ENCODE assay signal across 8 mouse cellular contexts in the genomic region with DNA sequence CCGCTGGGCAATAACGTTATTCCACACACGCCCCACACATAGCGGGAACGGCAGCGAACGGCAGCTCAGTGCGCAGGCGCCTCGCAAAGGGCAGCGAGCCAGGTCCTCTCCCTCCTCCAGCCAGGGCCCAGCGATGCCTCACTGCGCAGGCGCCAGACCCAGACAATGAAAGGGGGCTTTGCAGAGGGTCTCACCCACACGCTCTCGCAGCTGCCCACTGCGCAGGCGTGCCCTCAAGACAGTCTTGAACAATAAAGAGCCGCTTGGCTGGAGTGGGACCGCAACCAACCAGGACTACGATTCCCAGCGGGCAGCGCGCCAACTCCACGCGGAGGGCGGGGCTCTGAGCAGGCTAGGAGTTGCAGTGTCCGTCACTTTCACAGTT. TPM values are rescaled to one million over a fixed set of nuclear protein-coding genes. Genes with fewer than 3 reads are reported as not detected.
DNase-seq lines count a peak whose midpoint lies in the region; ATAC-seq and TF ChIP-seq lines count a peak whose summit lies in the region.

A gene (minus strand): TSS at position 32 of the 385 bp plus-strand sequence.

- peaks cover 31% of the 10 kb centered on the region for H3K4me1 ChIP-seq in bone marrow macrophage, adult 2 months (ENCODE audit: control insufficient read depth, insufficient read depth, low read length)
- H3K4me1 ChIP-seq in embryonic facial prominence, embryonic 15.5 days: peaks cover 17% of the 10 kb centered on the region
- H3K4me1 ChIP-seq in limb, embryonic 13.5 days: peaks cover 28% of the 10 kb centered on the region
- H3K4me1 ChIP-seq in midbrain, embryonic 15.5 days: peaks cover 37% of the 10 kb centered on the region
- H3K4me1 ChIP-seq in spleen, adult 2 months (ENCODE audit: control insufficient read depth, insufficient read depth, insufficient read length): peaks cover 12% of the 10 kb centered on the region

- peak within 1 kb of the TSS; percentile 54 for H3K4me2 ChIP-seq in embryonic facial prominence, embryonic 15.5 days (replicated peaks)
- H3K4me2 ChIP-seq in limb, embryonic 13.5 days (replicated peaks): peak within 1 kb of the TSS; percentile 78
- H3K4me2 ChIP-seq in midbrain, embryonic 15.5 days: peak within 1 kb of the TSS; percentile 62

- 0% methylated on average over 28 of the region's 28 CpGs for WGBS in embryonic facial prominence, embryonic 15.5 days
- whole genome bisulfite sequencing in limb, embryonic 13.5 days: 0% methylated on average over 28 of the region's 28 CpGs
- WGBS in midbrain, embryonic 15.5 days: under 1% methylated on average over 28 of the region's 28 CpGs
- under 1% methylated on average over 28 of the region's 28 CpGs for WGBS in spleen, adult 2 months

- DNase-seq in B cell, adult 2 months: peak; percentile 93
- DNase-seq in heart, adult 9 months (ENCODE audit: low spot score in 2 of 2): peak; percentile 94 to 96
- peak; percentile 96 for DNase-seq in kidney, adult 9 months
- DNase-seq in spleen, adult 2 months (ENCODE audit: low read depth in 1 of 2, low spot score in 2 of 2): peak; percentile 70 to 86

- H3K36me3 ChIP-seq in embryonic facial prominence, embryonic 15.5 days: no peaks in the 10 kb centered on the region
- H3K36me3 ChIP-seq in limb, embryonic 13.5 days: no peaks in the 10 kb centered on the region
- no peaks in the 10 kb centered on the region for H3K36me3 ChIP-seq in midbrain, embryonic 15.5 days (replicated peaks)
- H3K36me3 ChIP-seq in spleen, adult 2 months (ENCODE audit: control insufficient read depth, insufficient read depth, low read length): no peaks in the 10 kb centered on the region

- no peak for TF ChIP-seq CTCF in bone marrow macrophage, adult 2 months (IDR thresholded peaks at IDR 0.05; ENCODE audit: low read depth, low read length)
- no peak for TF ChIP-seq CTCF in spleen, adult 2 months (IDR thresholded peaks at IDR 0.05; ENCODE audit: extremely low read depth, insufficient read depth, insufficient read length, insufficient replicate concordance)

- H3K27ac ChIP-seq in bone marrow macrophage, adult 2 months (ENCODE audit: insufficient read depth, low read depth, low read length): peak within 1 kb of the TSS; percentile 93
- H3K27ac ChIP-seq in embryonic facial prominence, embryonic 15.5 days (replicated peaks): peak within 1 kb of the TSS; percentile 98
- H3K27ac ChIP-seq in limb, embryonic 13.5 days: peak within 1 kb of the TSS; percentile 98
- H3K27ac ChIP-seq in midbrain, embryonic 15.5 days: peak within 1 kb of the TSS; percentile 100
- H3K27ac ChIP-seq in spleen, adult 2 months (ENCODE audit: insufficient read depth, low read length): peak within 1 kb of the TSS; percentile 83

- peak within 1 kb of the TSS; percentile 78 for H3K9ac ChIP-seq in embryonic facial prominence, embryonic 15.5 days
- peak within 1 kb of the TSS; percentile 94 for H3K9ac ChIP-seq in limb, embryonic 13.5 days
- H3K9ac ChIP-seq in midbrain, embryonic 15.5 days: peak within 1 kb of the TSS; percentile 94

- peak; percentile 95 for ATAC-seq in embryonic facial prominence, embryonic 15.5 days (ENCODE audit: insufficient number of reproducible peaks, low FRiP score, low TSS enrichment, low read depth)
- peak; percentile 95 for ATAC-seq in limb, embryonic 13.5 days (ENCODE audit: low FRiP score, low read depth)
- peak; percentile 96 for ATAC-seq in midbrain, embryonic 15.5 days (replicated peaks)

- peak within 1 kb of the TSS; percentile 74 for H3K4me3 ChIP-seq in bone marrow macrophage, adult 2 months (ENCODE audit: insufficient read depth, low read length)
- peak within 1 kb of the TSS; percentile 90 for H3K4me3 ChIP-seq in embryonic facial prominence, embryonic 15.5 days (replicated peaks)
- peak within 1 kb of the TSS; percentile 93 for H3K4me3 ChIP-seq in limb, embryonic 13.5 days
- peak within 1 kb of the TSS; percentile 83 for H3K4me3 ChIP-seq in midbrain, embryonic 15.5 days
- H3K4me3 ChIP-seq in spleen, adult 2 months (ENCODE audit: extremely low read depth, insufficient read depth, insufficient read length): peak within 1 kb of the TSS; percentile 70

- no peak for TF ChIP-seq POLR2A in bone marrow macrophage, adult 2 months (IDR thresholded peaks at IDR 0.05; ENCODE audit: borderline replicate concordance, low read depth, low read length)
- TF ChIP-seq POLR2A in spleen, adult 2 months (IDR thresholded peaks at IDR 0.05; ENCODE audit: low read depth, low read length): peak; percentile 23; the same call in 1 of the 2 replicates

- H3K27me3 ChIP-seq in embryonic facial prominence, embryonic 15.5 days: no peaks in the 10 kb centered on the region
- H3K27me3 ChIP-seq in limb, embryonic 13.5 days: no peaks in the 10 kb centered on the region
- H3K27me3 ChIP-seq in midbrain, embryonic 15.5 days (replicated peaks): no peaks in the 10 kb centered on the region
- no peaks in the 10 kb centered on the region for H3K27me3 ChIP-seq in spleen, adult 2 months (ENCODE audit: control insufficient read depth, insufficient read depth, low read length)

- no peaks in the 10 kb centered on the region for H3K9me3 ChIP-seq in embryonic facial prominence, embryonic 15.5 days (replicated peaks)
- H3K9me3 ChIP-seq in limb, embryonic 13.5 days: no peaks in the 10 kb centered on the region
- no peaks in the 10 kb centered on the region for H3K9me3 ChIP-seq in midbrain, embryonic 15.5 days

RNA-seq across cellular contexts. Expression of the gene that starts here (rescaled TPM):
- 55.1 and 60.1 TPM in 2 replicates for polyA plus RNA-seq in bone marrow macrophage, adult 2 months (2012; ENCODE audit: insufficient read depth, insufficient read length, missing spikeins)
- polyA plus RNA-seq in embryonic facial prominence, embryonic 15.5 days (2015; fragmentation: Nextera tagmentation; extraction: Ambion mirVana): 28.9 and 32.9 TPM in 2 replicates
- 32.4 and 34.8 TPM in 2 replicates for polyA plus RNA-seq in limb, embryonic 13.5 days (2015; fragmentation: Nextera tagmentation; extraction: Ambion mirVana)
- polyA plus RNA-seq in midbrain, embryonic 15.5 days (2015; fragmentation: Nextera tagmentation; extraction: Ambion mirVana): 133 and 138 TPM in 2 replicates
- polyA plus RNA-seq in spleen, adult 2 months (2012; rRNA removed): 4.8 and 4.9 TPM in 2 replicates

Comparison
In these comparisons a context has a peak if more than half of its experiments do, and no peak if none do; other contexts are left out.
1. Peak in every context shown above with its lines: DNase-seq, ATAC-seq, H3K4me3 ChIP-seq and H3K27ac ChIP-seq.